Mouse (Mus musculus) liver, embryonic 11.5 days (tissue): Measurements from ENCODE around the gene Borcs5. TPM values are rescaled to one million over a fixed set of nuclear protein-coding genes. Genes with fewer than 3 reads are reported as not detected.

Experiments used
- ATAC-seq: fragments of 200-750 bp; cut with Nextera tagmentation; replicated peaks from 2 replicates; pipeline ENCODE4 v1.8.0; 2017; ENCODE audit warnings: moderate number of reproducible peaks, mild to moderate bottlenecking, moderate TSS enrichment, moderate library complexity; ENCODE audit not compliant: low FRiP score
- DNase-seq: peaks from one replicate; pipeline ENCODE4 v3.0.0-alpha.2; 2017; ENCODE audit warnings: low spot score
- H3K27ac ChIP-seq: fragments of 300-500 bp; sonication (generic); 2 replicates; pipeline ENCODE4 v1.5.1; 2014; ENCODE audit warnings: mild to moderate bottlenecking, low read depth, low read length, control low read depth
- H3K27me3 ChIP-seq: fragments of 300-500 bp; sonication (generic); replicated peaks from 2 replicates; pipeline ENCODE4 v1.6.1; 2014; ENCODE audit warnings: low read length, mixed read lengths; ENCODE audit not compliant: control insufficient read depth, insufficient read depth
- H3K36me3 ChIP-seq: fragments of 300-500 bp; sonication (generic); 2 replicates; pipeline ENCODE4 v1.6.1; 2014; ENCODE audit warnings: mild to moderate bottlenecking, low read length, moderate library complexity, mixed read lengths; ENCODE audit not compliant: control insufficient read depth, insufficient read depth
- H3K4me1 ChIP-seq: fragments of 300-500 bp; sonication (generic); replicated peaks from 2 replicates; pipeline ENCODE4 v1.6.1; 2014; ENCODE audit warnings: low read length, mixed read lengths; ENCODE audit not compliant: control insufficient read depth, insufficient read depth
- H3K4me2 ChIP-seq: fragments of 300-500 bp; sonication (generic); 2 replicates; pipeline ENCODE4 v1.6.1; 2014; ENCODE audit warnings: mild to moderate bottlenecking, control low read depth, moderate library complexity
- H3K4me3 ChIP-seq: fragments of 300-500 bp; sonication (generic); 2 replicates; pipeline ENCODE4 v1.5.1; 2014; ENCODE audit warnings: low read depth, low read length, control low read depth
- H3K9ac ChIP-seq: fragments of 300-500 bp; sonication (generic); 2 replicates; pipeline ENCODE4 v1.6.1; 2014; ENCODE audit warnings: low read depth, low read length, control low read depth
- H3K9me3 ChIP-seq: fragments of 300-500 bp; sonication (generic); 2 replicates; pipeline ENCODE4 v1.6.1; 2016; ENCODE audit warnings: low read length, inconsistent platforms, mixed read lengths; ENCODE audit not compliant: control insufficient read depth
- WGBS: fragments of 180-500 bp; shearing (Covaris S2); extraction: QIAGEN DNeasy Blood & Tissue Kit; methylation state at CpG from one replicate; pipeline ENCODE4 v1.1.7; 2014; 5-methylcytosine and 5-hydroxymethylcytosine counted together
- polyA plus RNA-seq: library from polyadenylated mRNA; unstranded; fragments of >200 nt; fragmentation: Nextera tagmentation; extraction: Ambion mirVana; gene quantifications from 2 replicates; pipeline ENCODE4 v1.2.1, GENCODE M21; 2014

Gene Borcs5
- polyA plus RNA-seq, 1 experiment from 2014 or later, result 19.0 TPM

DNA sequence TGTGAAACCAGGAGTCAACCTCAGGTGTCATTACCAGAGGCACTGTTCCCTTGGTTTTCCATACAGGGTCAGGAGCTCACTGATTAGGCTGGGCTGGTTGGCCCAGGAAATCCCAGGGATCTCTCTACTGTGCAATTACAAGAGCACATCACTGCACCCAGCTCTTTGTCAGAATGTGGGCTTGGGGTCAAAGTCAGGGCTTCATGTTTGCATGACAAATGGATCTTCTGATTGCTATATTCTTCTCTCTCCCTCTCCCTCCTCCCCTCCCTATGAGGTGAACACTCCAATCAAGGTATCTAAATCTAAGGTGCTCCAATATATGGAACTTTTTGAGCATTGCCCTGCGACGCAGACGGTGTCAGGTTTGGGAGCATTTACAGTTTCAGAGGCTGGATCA, 55.7 kb downstream of the Borcs5 start:
- Histone ChIP-seq H3K36me3 (no peaks in the 10 kb centered on the region), H3K9me3 (no peaks in the 10 kb centered on the region), H3K4me1 (no peaks in the 10 kb centered on the region; the same call in 1 of the 2 replicates), H3K9ac (no peak overlapping the region), H3K27me3 (no peaks in the 10 kb centered on the region), H3K27ac (no peak overlapping the region), H3K4me3 (no peak overlapping the region), H3K4me2 (no peak overlapping the region)
- WGBS, result 96% methylated on average over 3 of the region's 3 CpGs
- ATAC-seq, result no peak
- no peak for DNase-seq

GRCm38 (mm10) chr6:134695625-134696024, 56.3 kb downstream of the Borcs5 start:
- 87% methylated on average over 3 of the region's 3 CpGs for WGBS
- Histone ChIP-seq H3K9me3 (no peaks in the 10 kb centered on the region), H3K4me2 (no peak overlapping the region), H3K27me3 (no peaks in the 10 kb centered on the region), H3K4me3 (no peak overlapping the region), H3K9ac (no peak overlapping the region), H3K4me1 (no peaks in the 10 kb centered on the region; the same call in 1 of the 2 replicates), H3K36me3 (no peaks in the 10 kb centered on the region), H3K27ac (no peak overlapping the region)
- ATAC-seq (no peak), DNase-seq (no peak)

- ATAC-seq (no peak), DNase-seq (no peak)
- H3K4me1 ChIP-seq, result no peaks in the 10 kb centered on the region; the same call in 1 of the 2 replicates
- no peaks in the 10 kb centered on the region for H3K36me3 ChIP-seq
- no peak overlapping the region for H3K4me2 ChIP-seq
- 85% methylated on average over 4 of the region's 4 CpGs for WGBS
- H3K9me3 ChIP-seq, result no peaks in the 10 kb centered on the region
- H3K4me3 ChIP-seq, result no peak overlapping the region
- no peak overlapping the region for H3K27ac ChIP-seq
- H3K27me3 ChIP-seq, result no peaks in the 10 kb centered on the region
- H3K9ac ChIP-seq, result no peak overlapping the region
Observed at GRCm38 (mm10) chr6:134696146-134696545, 56.8 kb downstream of the Borcs5 start.

GRCm38 (mm10) chr6:134696554-134696953, 57.2 kb downstream of the Borcs5 start:
- ATAC-seq, result no peak
- no peaks in the 10 kb centered on the region for H3K27me3 ChIP-seq
- no peaks in the 10 kb centered on the region for H3K9me3 ChIP-seq
- DNase-seq, result no peak
- no peak overlapping the region for H3K9ac ChIP-seq
- 76% methylated on average over 2 of the region's 2 CpGs for WGBS
- no peaks in the 10 kb centered on the region; the same call in 1 of the 2 replicates for H3K4me1 ChIP-seq
- no peak overlapping the region for H3K4me2 ChIP-seq
- H3K36me3 ChIP-seq, result no peaks in the 10 kb centered on the region
- H3K27ac ChIP-seq, result no peak overlapping the region
- no peak overlapping the region for H3K4me3 ChIP-seq

DNA sequence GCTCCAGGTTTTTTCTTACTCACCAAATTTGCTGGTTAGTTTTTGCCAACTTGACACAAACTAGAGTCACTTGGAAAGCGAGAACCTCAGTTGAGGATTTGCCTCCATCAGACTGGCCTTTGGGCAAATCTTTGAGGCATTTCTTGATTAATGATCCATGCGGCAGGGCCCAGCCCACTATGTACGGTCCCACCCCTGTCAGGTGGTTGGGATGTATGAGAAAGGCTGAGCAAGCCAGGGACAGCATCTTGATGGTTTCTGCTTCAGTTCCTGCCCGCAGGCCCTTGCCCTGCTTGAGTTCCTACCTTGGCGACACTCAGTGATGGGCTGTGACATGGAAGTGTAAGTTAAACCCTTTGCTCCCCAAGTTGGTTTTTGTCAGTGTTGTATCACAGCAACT, 58.9 kb downstream of the Borcs5 start:
- no peaks in the 10 kb centered on the region for H3K9me3 ChIP-seq
- H3K27me3 ChIP-seq, result no peaks in the 10 kb centered on the region
- H3K4me3 ChIP-seq, result no peak overlapping the region
- H3K4me2 ChIP-seq, result no peak overlapping the region
- DNase-seq, result no peak
- H3K4me1 ChIP-seq, result no peaks in the 10 kb centered on the region; the same call in 1 of the 2 replicates
- H3K27ac ChIP-seq, result no peak overlapping the region
- no peak for ATAC-seq
- H3K36me3 ChIP-seq, result no peaks in the 10 kb centered on the region
- H3K9ac ChIP-seq, result no peak overlapping the region
- WGBS, result 92% methylated on average over 5 of the region's 5 CpGs

- no peaks in the 10 kb centered on the region; the same call in 1 of the 2 replicates for H3K4me1 ChIP-seq
- ATAC-seq (peak; percentile 68), DNase-seq (no peak)
- 63% methylated on average over 8 of the region's 8 CpGs for WGBS
- no peaks in the 10 kb centered on the region for H3K9me3 ChIP-seq
- no peaks in the 10 kb centered on the region for H3K27me3 ChIP-seq
- H3K4me2 ChIP-seq, result no peak overlapping the region
- H3K4me3 ChIP-seq, result no peak overlapping the region
- H3K9ac ChIP-seq, result no peak overlapping the region
- H3K27ac ChIP-seq, result no peak overlapping the region
- no peaks in the 10 kb centered on the region for H3K36me3 ChIP-seq
Observed at GRCm38 (mm10) chr6:134700451-134701210, 61.3 kb downstream of the Borcs5 start.

DNA sequence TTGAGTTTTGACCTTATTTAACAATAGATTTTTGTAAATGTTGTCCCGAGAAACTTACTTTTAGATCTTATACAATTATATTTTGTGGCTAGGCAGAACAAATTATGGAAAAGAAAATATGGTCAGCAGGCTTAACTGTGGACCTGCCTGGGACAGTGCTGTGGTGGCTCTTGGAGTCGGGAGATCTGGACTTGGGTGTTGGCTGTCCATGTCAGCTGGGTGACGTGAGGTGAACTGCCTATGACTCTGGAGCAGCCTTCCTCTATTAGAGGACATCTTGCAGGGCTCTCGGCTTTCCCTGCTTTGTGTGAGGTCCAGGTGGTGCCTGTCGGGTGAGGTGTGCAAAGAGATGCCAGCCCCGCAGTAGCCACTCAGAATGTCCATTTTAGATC, 61.9 kb downstream of the Borcs5 start:
- H3K27ac ChIP-seq, result no peak overlapping the region
- H3K27me3 ChIP-seq, result no peaks in the 10 kb centered on the region
- ATAC-seq, result no peak
- H3K4me2 ChIP-seq, result no peak overlapping the region
- no peaks in the 10 kb centered on the region for H3K9me3 ChIP-seq
- no peaks in the 10 kb centered on the region; the same call in 1 of the 2 replicates for H3K4me1 ChIP-seq
- H3K36me3 ChIP-seq, result no peaks in the 10 kb centered on the region
- WGBS, result 82% methylated on average over 6 of the region's 6 CpGs
- no peak for DNase-seq
- H3K9ac ChIP-seq, result no peak overlapping the region
- H3K4me3 ChIP-seq, result no peak overlapping the region

GRCm38 (mm10) chr6:134702184-134702583, 62.9 kb downstream of the Borcs5 start:
- H3K27me3 ChIP-seq, result no peaks in the 10 kb centered on the region
- no peak for ATAC-seq
- no peak overlapping the region for H3K27ac ChIP-seq
- no peaks in the 10 kb centered on the region for H3K9me3 ChIP-seq
- H3K4me3 ChIP-seq, result no peak overlapping the region
- H3K4me1 ChIP-seq, result no peaks in the 10 kb centered on the region; the same call in 1 of the 2 replicates
- no peak for DNase-seq
- no peak overlapping the region for H3K9ac ChIP-seq
- H3K36me3 ChIP-seq, result no peaks in the 10 kb centered on the region
- 91% methylated on average over 7 of the region's 7 CpGs for WGBS
- H3K4me2 ChIP-seq, result no peak overlapping the region

- H3K27ac ChIP-seq, result no peak overlapping the region
- H3K27me3 ChIP-seq, result no peaks in the 10 kb centered on the region
- no peaks in the 10 kb centered on the region; the same call in 1 of the 2 replicates for H3K4me1 ChIP-seq
- H3K4me3 ChIP-seq, result no peak overlapping the region
- DNase-seq, result no peak
- no peak overlapping the region for H3K9ac ChIP-seq
- H3K9me3 ChIP-seq, result no peaks in the 10 kb centered on the region
- H3K36me3 ChIP-seq, result no peaks in the 10 kb centered on the region
- no peak overlapping the region for H3K4me2 ChIP-seq
- ATAC-seq, result no peak
- 84% methylated on average over 4 of the region's 4 CpGs for WGBS
Observed at GRCm38 (mm10) chr6:134703053-134703690, 63.9 kb downstream of the Borcs5 start.
